Mouse (Mus musculus) A20 (cell line): ENCODE data around the gene Pacrg.

Experiments
- DNase-seq: peaks from one replicate; pipeline ENCODE4 v3.0.0-alpha.2; 2011; ENCODE audit warnings: low read depth, low spot score

Pacrg gene

GRCm38 (mm10) chr17:10410597-10411476, 429.3 kb downstream of the Pacrg start:
- no peak for DNase-seq

DNA sequence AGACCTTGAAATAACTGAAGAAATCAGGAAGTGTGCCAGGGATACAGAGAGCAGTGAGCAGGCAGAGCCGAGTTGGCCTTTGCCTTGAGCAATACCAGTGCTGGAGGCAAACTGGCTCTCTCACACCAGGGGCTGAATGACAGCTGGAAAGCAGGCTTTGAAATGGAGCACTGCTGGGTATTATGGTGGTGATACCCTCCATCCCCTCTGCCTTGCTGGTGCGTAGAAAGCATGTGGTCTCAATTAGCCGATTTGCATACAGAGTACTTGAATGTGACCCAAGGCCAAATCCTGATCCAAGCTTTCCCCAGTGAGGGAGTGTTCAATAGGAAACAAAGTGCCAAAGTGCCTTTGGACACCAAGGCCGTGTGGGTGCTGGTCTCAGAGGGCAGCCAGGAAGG, 431.4 kb downstream of the Pacrg start:
- no peak for DNase-seq

DNA sequence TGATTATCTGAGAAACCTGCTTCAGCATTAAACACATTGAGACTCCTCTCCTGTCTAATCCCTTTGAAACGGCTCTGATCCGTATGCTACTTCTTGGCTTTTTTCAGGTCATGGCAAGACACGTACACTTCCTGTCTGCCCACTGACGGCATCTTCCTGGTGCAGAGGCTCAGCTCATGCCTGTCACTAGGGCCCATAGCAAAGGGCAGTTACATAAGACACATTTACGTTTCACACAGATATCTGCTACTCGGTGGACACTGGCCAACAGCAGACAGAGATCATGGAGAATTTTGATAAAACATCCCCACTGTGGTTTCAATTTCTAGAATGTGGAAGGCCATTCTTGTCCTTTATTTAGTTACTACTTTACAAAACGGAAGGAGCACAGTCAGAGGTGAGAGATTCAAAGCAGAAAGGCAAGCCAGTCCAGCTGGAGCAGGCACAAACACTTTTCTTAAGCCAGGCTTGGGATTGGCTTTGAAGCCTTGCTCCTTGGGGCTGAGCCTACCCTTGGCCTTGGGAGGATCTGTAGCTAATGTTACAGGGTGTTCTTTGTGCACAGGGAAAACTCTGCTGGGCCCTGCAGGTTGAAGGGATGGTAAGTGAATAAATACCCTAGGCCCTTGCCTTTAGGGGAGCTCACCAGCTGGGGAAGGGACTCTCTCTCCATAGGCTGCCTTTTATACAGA, 432.9 kb downstream of the Pacrg start:
- no peak for DNase-seq

DNA sequence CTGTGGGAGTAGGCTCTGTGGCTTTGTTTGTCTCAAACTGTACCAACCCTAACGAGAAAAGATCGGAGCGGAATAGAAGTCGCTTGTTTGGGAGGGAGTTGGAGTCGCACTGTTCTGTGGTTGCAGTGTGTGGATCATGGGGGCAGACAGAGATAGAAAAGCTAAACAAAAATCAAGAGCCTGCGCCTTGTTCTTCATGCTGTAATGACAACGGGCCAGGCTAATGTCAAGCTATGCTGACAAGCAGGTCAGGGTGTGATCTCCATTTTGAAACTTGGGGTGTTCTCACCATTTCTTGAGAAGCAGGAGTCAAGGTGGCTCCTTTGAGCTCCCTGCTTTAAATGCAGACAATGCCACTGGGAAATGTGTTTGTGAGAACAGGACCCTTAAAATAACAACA, 433.8 kb downstream of the Pacrg start:
- DNase-seq: no peak

GRCm38 (mm10) chr17:10405906-10406305, 434.2 kb downstream of the Pacrg start:
- no peak for DNase-seq

DNA sequence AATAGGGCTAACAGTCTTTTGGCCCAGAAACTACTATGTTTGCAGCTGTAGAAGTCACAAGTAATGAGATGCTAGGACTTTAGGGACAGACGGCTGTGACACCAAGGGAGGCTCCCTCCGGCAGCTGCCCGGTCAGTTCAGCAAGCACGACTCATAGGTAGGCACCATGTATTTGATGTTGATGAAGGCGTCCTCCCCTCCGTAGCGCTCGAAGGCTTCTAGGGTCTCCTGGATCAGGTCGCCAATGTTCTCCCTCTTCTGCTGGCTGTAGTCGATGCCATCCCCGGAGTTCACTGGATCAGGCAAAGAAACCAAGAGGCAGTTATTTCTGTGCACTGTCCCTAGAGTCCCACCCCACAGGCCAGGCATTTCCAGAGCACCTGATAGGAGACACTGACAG, 436.9 kb downstream of the Pacrg start:
- no peak for DNase-seq

DNA sequence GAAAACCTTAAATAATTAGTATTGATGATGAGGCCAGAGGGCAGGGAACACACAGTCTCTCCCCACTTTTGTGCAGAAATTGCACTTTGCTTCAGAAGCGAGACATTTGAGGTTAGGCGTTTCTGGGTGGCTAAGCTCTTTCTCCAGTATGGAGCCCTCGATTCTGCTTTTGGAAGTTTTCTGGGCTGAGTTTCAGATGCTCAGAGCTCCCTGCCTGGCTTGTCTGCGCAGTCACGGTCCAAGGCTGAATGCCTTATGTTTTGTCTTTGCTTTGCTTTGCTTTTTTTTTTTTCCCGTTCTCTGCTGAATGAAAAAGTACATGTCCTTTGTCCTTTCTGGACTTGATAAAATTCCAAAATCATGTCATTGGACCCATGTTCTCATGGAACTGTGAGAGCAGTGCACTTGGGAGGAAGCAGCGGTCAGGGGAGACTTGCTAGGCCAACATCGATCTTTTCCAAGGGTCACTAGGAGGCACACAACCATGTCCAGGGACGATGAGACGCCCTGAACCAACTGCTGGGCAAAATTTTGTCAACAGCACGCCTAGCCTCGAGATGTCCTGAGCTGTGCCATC, 438.0 kb downstream of the Pacrg start:
- no peak for DNase-seq

- no peak for DNase-seq
These were observed 438.6 kb downstream of the Pacrg start for GRCm38 (mm10) chr17:10401529-10401928.

GRCm38 (mm10) chr17:10399706-10400105, 440.4 kb downstream of the Pacrg start:
- no peak for DNase-seq

DNA sequence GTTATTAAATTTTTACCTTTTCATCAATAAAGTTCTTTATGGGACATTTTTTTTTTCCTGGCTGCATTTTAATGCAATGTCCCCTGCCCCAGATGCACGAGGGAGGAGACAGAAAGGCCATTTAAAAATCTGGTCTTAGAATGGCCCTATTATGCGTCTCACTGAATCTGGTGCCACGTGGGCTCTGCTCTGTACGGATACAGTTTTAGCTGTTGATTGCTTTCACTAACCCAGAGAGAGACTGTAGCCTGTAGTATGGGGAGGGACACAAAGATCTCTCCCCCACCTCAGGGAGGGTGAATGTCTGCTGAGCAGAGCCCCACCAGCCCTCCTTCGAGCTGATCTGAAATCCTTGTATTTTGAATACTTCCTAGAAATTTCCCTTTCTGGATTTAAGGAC, 441.2 kb downstream of the Pacrg start:
- no peak for DNase-seq

DNA sequence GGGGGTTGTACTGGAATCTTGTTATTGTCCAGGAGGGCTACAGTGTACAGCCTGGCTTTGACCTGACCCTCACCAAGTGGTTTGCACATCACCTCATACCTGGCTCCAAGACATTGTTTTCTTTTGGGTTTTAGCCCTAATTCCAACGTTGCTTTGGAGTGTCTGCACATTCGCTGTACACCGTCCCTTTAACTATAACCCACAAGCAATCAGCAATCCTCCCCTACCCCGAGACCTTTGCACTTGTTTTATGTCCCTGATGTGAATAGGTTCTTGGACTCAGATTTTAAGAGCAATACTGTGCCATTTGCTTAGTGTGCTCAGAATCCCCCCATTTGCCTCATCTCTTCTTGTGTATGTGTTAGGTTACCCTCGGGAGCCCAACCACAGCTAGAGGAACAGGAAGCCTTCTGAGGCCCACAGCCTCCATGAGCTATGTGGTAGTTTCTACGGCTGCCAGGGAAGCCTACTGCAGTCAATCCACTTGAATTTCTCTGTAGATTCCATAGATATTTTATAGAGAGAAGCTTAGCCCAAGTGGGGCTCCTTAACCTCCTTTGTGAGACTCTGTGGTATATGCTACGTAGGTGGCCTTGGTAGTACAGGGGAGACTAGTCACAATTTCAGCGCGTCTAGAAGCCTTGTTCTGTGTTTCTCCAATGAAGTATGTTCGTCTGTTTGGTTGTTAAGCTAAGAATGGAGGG, 442.0 kb downstream of the Pacrg start:
- DNase-seq: no peak

DNA sequence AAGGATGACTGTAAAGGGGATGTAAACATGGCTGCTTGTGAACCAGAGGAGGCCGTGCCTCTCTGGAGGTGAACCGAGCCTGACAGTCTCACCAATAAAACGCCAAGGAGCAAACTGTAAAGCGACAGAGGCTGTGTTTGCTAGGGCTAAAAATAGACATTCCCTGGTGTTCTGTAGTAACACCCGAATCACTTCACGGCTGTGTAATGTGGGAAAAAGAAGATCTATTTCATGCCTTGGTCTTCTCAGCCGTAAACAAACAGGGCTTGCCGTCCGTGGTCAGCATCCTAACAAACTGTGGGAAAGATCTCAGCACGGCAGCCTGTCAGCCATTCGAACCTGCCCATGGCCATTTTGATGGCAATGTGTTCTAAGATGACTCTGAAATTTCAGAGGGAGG, 442.8 kb downstream of the Pacrg start:
- no peak for DNase-seq

DNA sequence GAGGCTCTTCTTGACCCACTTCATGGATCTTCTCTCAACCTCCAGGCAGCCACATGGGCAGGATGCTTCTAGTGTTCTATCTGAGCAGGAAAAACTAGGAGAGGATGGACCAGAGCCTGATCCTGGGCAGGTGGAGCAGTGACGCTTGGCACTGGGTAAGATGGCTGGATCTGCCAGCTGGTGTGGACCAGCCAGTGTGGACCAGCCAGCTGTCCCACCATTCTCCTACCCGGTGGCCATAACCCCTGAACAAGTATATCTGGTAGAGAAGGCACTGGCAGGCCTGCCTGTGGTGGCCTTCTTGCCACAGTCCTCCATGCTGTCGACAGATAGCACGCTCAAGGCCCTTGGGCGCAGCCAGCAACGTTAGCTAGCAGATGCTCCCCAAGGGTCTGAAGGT, 443.2 kb downstream of the Pacrg start:
- DNase-seq: no peak

- no peak for DNase-seq
These were observed 445.3 kb downstream of the Pacrg start for GRCm38 (mm10) chr17:10394855-10395254.

GRCm38 (mm10) chr17:10393766-10394165, 446.3 kb downstream of the Pacrg start:
- no peak for DNase-seq

DNA sequence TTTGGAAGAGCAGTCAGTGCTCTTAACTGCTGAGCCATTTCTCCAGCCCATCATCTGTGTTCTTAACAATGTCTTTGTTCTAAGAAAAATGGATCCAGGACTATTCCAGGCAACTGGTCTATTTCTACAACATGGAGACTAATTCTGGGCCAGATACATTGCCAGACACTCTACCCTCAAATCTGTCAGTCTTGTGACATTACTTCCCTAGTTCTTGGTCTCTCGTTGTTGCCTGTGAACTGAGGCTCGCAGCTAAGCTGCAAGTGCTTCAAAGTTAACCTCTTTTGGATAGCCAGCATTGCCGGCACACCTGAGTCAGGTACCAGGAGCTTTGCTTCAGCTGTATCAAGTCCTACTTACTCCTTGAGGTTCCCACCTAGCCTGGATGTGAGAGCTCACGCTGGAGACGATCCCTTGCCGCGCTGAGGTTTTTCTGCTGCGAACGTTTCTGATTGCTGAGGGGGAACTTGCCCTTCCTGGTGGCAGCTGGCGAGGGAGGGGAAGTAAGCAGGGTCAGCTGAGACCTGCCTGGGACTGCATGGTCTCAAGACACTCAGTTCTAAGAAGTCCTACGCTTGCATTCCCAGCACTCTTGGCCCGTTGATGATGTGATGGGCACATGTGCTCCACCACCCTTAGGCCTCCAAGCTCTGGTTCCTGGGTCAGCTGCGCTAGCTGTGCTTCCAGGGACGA, 447.6 kb downstream of the Pacrg start:
- DNase-seq: no peak

DNA sequence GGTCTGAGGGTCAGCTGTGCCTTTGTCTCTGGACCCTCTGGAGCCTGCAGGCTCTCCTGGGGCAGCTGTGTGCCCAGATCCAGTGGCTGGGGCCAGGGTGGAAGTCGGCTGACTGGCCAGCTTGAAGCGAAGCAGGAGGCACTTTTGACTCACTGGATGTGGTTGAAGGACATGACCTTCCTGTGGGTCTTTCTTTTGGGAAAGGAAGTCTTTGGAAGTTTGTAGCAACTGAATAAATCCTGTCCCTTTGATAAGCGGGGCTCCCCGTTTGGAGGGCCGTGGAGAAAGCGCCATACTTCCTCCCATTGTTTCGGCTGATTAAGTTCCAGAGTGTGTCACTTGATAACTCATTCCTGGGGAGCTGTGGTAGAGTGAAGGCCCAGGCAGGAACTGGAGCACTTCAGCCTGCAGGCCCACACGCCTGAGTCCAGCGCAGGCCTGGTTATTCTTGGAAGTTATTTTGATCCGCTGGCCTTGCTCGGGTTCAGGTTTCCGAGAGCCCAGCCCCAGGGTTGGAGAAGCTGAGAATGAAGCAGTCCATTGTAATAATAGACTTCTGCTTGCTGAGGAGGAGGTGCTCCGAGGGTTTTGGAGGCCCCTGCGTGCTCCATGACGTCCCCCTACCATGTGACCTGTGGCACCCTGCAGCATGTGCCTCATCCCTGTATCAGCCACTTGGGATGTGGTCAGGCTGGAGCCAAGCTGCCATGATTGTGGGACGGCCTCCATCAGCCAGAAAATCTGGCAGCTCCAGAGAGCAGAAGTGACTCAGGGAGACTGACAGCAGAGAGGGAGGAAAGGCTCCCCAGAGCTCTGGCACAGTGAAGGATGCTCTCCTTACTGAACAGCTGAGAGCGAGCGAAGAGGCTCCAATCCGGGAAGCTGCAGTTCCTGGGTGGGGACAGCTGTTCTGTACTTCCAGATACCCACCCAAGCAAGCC, 449.6 kb downstream of the Pacrg start:
- no peak for DNase-seq

DNA sequence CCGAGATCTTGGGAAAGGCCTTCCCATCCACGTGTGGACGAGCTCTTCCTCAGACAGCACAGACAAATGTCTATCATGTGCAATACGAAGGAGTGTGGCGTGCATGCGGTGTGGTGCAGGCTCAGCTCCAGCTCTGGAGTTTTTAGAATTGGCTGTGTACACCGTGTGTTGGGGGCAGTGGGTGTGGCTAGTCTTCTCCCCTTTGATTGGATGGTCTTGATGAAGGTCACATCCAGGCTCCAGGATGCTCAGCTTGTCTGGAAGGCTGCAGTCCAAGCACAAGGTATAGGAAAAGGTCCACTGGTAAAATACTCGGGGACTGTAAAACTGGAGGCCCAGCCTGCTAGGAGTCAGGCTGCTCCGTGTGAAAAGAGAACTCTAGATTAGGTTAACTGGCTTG, 450.4 kb downstream of the Pacrg start:
- no peak for DNase-seq

GRCm38 (mm10) chr17:10386548-10386947, 453.6 kb downstream of the Pacrg start:
- DNase-seq: no peak

DNA sequence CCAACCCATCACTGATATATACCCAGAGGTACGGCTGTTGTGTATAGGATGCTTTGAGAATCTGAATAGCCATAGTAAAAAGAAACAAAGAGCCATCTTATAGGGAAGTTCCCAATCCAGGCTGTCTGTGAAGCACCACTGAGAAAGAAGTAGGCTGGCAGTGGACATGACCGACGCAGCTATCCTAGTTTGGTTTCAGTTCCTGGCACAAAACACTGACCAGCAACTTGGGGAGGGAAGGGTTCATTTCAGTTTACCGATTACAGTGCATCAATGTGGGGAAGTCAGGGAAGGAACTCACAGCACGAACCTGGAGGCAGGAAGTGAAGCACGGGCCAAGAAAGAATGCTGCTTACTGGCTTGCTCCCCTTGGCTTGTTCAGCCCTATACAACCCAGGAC, 456.7 kb downstream of the Pacrg start:
- DNase-seq: no peak
